Mouse (Mus musculus) bone marrow macrophage, adult 2 months (primary cell): ENCODE results near the gene Gipr.

ENCODE experiments used
- CTCF ChIP-seq: IDR thresholded peaks from 2 replicates; pipeline ENCODE4 v1.5.1; 2012; ENCODE audit warnings: low read depth, mild to moderate bottlenecking, low read length, moderate library complexity
- POLR2A ChIP-seq: IDR thresholded peaks from 2 replicates; pipeline ENCODE4 v1.6.1; 2012; ENCODE audit warnings: mild to moderate bottlenecking, low read depth, low read length, borderline replicate concordance

DNA sequence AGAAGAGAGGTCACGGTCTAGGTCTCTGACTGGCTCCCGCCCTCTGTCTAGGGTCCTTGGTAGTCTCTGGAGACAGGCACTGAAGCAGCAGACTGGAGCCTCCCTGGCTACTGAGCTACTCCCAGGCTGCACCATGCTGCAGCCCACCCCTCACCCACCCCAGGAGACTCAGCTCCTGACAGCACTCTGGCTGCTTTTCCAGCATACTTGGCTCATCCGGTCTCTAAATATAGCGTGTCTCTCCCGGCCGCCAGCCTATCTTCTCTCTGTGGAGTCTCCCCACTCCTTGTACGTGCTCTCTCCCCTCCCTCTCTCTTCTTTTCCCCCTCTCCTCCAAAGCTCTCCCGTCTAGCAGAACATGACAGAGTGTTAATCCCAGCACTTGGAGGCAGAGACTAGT is 4.2 kb upstream of the Gipr start:
- TF ChIP-seq CTCF (no peak), POLR2A (no peak)
